ENCODE assay signal across 11 mouse cellular contexts in the genomic region with DNA sequence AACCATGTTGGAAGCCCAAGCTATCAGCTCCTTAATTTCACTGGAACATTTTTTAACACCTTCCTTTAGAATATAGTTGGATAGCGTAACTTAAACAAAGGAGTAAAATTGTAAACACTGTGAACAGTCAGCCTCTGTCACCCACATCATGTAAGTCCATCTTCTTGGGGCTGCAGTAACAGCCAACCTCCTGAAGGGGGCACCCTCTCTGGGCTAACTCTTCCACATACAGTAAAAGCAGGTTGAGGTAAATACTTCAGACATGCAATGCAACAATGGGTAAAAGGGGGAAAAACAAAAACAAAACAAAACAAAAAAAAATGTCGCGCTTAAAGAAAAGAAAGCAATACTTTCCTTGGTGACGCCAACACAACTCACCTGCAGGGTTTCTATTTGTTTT.
DNase-seq lines count a peak whose midpoint lies in the region; ATAC-seq and TF ChIP-seq lines count a peak whose summit lies in the region.
"Had no signal": no experiment of that assay in that cellular context is flagged by ENCODE, and none has a peak within 500 bp of the region (broad histone marks: within the 10 kb centered on the region; RNA-seq: fewer than 3 reads in every experiment).

No protein-coding gene starts in this region.

- TF ChIP-seq POLR2A in bone marrow, adult 2 months (IDR thresholded peaks at IDR 0.05; ENCODE audit: borderline replicate concordance, control insufficient read depth, low read depth, low read length): no peak

- 93% methylated on average over 4 of the region's 4 CpGs for WGBS in intestine, postnatal 0 days
- WGBS in intestine, embryonic 16.5 days: 95% methylated on average over 4 of the region's 4 CpGs
- WGBS in bone marrow, adult 2 months: 95% methylated on average over 4 of the region's 4 CpGs

- peak; percentile 67 for DNase-seq in naive thymus-derived CD4-positive, alpha-beta T cell, adult 2 months (ENCODE audit: low read depth)
- DNase-seq in frontal cortex, postnatal 14 days (ENCODE audit: low spot score in 2 of 2): no peak
- no peak for DNase-seq in frontal cortex, postnatal 36 days (ENCODE audit: low spot score in 2 of 2)
- DNase-seq: adrenal gland, postnatal 10 days had no signal

- H3K27ac ChIP-seq in intestine, postnatal 0 days (ENCODE audit: low read depth, low read length): no peak overlapping the region
- H3K27ac ChIP-seq in intestine, embryonic 16.5 days (ENCODE audit: low read length): no peak overlapping the region
- H3K27ac ChIP-seq in bone marrow, adult 2 months (ENCODE audit: control insufficient read depth, insufficient read depth, low read depth, low read length, poor library complexity): no peak overlapping the region

- peak; percentile 79 for TF ChIP-seq CTCF in intestine, postnatal 0 days (IDR thresholded peaks at IDR 0.05; ENCODE audit: low read depth)
- TF ChIP-seq CTCF in bone marrow, adult 2 months (IDR thresholded peaks at IDR 0.05; ENCODE audit: control insufficient read depth, insufficient read depth, low read length): peak; percentile 67; the same call in 1 of the 2 replicates

- H3K4me3 ChIP-seq in intestine, postnatal 0 days (ENCODE audit: low read depth, low read length): no peak overlapping the region
- H3K4me3 ChIP-seq in intestine, embryonic 16.5 days (ENCODE audit: low read length): no peak overlapping the region
- no peak overlapping the region for H3K4me3 ChIP-seq in bone marrow, adult 2 months (replicated peaks; ENCODE audit: control insufficient read depth, low read depth, low read length)
- H3K4me3 ChIP-seq: heart, embryonic 12.5 days; myocyte had no signal

- H3K36me3 ChIP-seq in intestine, postnatal 0 days (ENCODE audit: control insufficient read depth, insufficient read depth): peaks cover 43% of the 10 kb centered on the region
- H3K36me3 ChIP-seq in intestine, embryonic 16.5 days (ENCODE audit: control insufficient read depth, insufficient read depth, low read length): peaks cover 10% of the 10 kb centered on the region; the same call in 1 of the 2 replicates

- H3K27me3 ChIP-seq in intestine, postnatal 0 days (replicated peaks; ENCODE audit: control insufficient read depth, insufficient read depth, low read length): no peaks in the 10 kb centered on the region
- no peaks in the 10 kb centered on the region for H3K27me3 ChIP-seq in intestine, embryonic 16.5 days (replicated peaks; ENCODE audit: control insufficient read depth, insufficient read depth, low read length)
- H3K27me3 ChIP-seq: heart, embryonic 12.5 days had no signal

- H3K9ac ChIP-seq in intestine, postnatal 0 days (ENCODE audit: low read depth, low read length): no peak overlapping the region
- no peak overlapping the region for H3K9ac ChIP-seq in intestine, embryonic 16.5 days (ENCODE audit: low read depth, low read length)
- H3K9ac ChIP-seq: heart, embryonic 12.5 days had no signal

- H3K4me1 ChIP-seq in intestine, postnatal 0 days (replicated peaks; ENCODE audit: control insufficient read depth, insufficient read depth, low read length): no peaks in the 10 kb centered on the region
- H3K4me1 ChIP-seq in intestine, embryonic 16.5 days (ENCODE audit: control insufficient read depth, insufficient read depth, low read length): no peaks in the 10 kb centered on the region
- H3K4me1 ChIP-seq in bone marrow, adult 2 months (ENCODE audit: control insufficient read depth, insufficient read depth, low read length): no peaks in the 10 kb centered on the region
- H3K4me1 ChIP-seq: heart, embryonic 12.5 days had no signal

- H3K9me3 ChIP-seq in intestine, postnatal 0 days (ENCODE audit: control insufficient read depth): no peaks in the 10 kb centered on the region
- H3K9me3 ChIP-seq in intestine, embryonic 16.5 days (ENCODE audit: control insufficient read depth, low read length): no peaks in the 10 kb centered on the region; the same call in 1 of the 2 replicates
- H3K9me3 ChIP-seq: heart, embryonic 12.5 days had no signal

- ATAC-seq in intestine, postnatal 0 days: no peak
- no peak for ATAC-seq in intestine, embryonic 16.5 days
- peak; percentile 47 for ATAC-seq in CD4-positive, CD25-positive, alpha-beta regulatory T cell, adult 4 months
- no peak for ATAC-seq in frontal cortex, adult (ENCODE audit: low TSS enrichment)

- no peak overlapping the region for H3K4me2 ChIP-seq in intestine, postnatal 0 days (replicated peaks; ENCODE audit: low read depth)
- H3K4me2 ChIP-seq in intestine, embryonic 16.5 days (ENCODE audit: low read depth, low read length): no peak overlapping the region
- H3K4me2 ChIP-seq: heart, embryonic 12.5 days had no signal
